Mouse (Mus musculus): ENCODE data around the gene Med9. TPM values are rescaled to one million over a fixed set of nuclear protein-coding genes. Genes with fewer than 3 reads are reported as not detected.

Gene Med9
- total and polyA plus RNA-seq, 3 experiments, result 35.5 to 43.3 (median 41.6) TPM

- H3K9ac ChIP-seq (ENCODE audit: insufficient read depth, low read depth), result no peak overlapping the region
- H3K9me3 ChIP-seq (replicated peaks; ENCODE audit: low read length), result no peaks in the 10 kb centered on the region
- H3K79me2 ChIP-seq (replicated peaks; ENCODE audit: control insufficient read depth, extremely low read depth, insufficient read depth, poor library complexity, severe bottlenecking), result no peaks in the 10 kb centered on the region
- H3K36me3 ChIP-seq (replicated peaks in 1 of 2; ENCODE audit: control insufficient read depth in 1 of 2, insufficient read depth in 1 of 2, low read length in 1 of 2), result peaks cover 12 to 28% of the 10 kb centered on the region in 2 experiments
- H3K4me3 ChIP-seq (replicated peaks in 1 of 3; ENCODE audit: low read depth in 2 of 3, low read length in 2 of 3, poor library complexity in 1 of 3), result no peak overlapping the region
- H3K4me2 ChIP-seq (ENCODE audit: insufficient read depth, low read depth, poor library complexity, severe bottlenecking), result no peak overlapping the region
- TF ChIP-seq RAD21 (IDR thresholded peaks at IDR 0.05; ENCODE audit: low read depth, low read length) (no peak), CHD2 (IDR thresholded peaks at IDR 0.05; ENCODE audit: low read length) (no peak), HCFC1 (IDR thresholded peaks at IDR 0.05; ENCODE audit: low read depth, low read length) (no peak), ELF1 (IDR thresholded peaks at IDR 0.05; ENCODE audit: low read depth, low read length) (no peak), MAZ (IDR thresholded peaks at IDR 0.05; ENCODE audit: low read depth, low read length) (no peak), E2F4 (IDR thresholded peaks at IDR 0.05; ENCODE audit: insufficient replicate concordance, low read depth, low read length) (no peak)
- H3K27ac ChIP-seq (ENCODE audit: insufficient read depth, low read depth), result no peak overlapping the region
- dilution Hi-C loops (cut with MboI; ENCODE audit: extremely low pct_ligation_motif_present, extremely low pct_unique_long_range_greater_than_20kb, low sequenced_read_pairs) (no loop called here), in situ Hi-C loops (cut with MboI; ENCODE audit: low pct_ligation_motif_present, low pct_unique_long_range_greater_than_20kb, low sequenced_read_pairs) (loop anchor here (5.0 kb wide), 1 partner anchor 106 kb away; no protein-coding TSS in a partner anchor)
- H3K4me1 ChIP-seq (ENCODE audit: control insufficient read depth in 1 of 2, insufficient read depth in 2 of 2), result peaks cover 14 to 27% of the 10 kb centered on the region in 2 experiments
- DNase-seq (ENCODE audit: extremely low read depth), result no peak
- no peaks in the 10 kb centered on the region for H3K27me3 ChIP-seq (replicated peaks)
These were observed 18.1 kb downstream of the Med9 start for GRCm38 (mm10) chr11:59966102-59966483.

GRCm38 (mm10) chr11:59967765-59968164 lies 19.8 kb downstream of the Med9 start:
- Histone ChIP-seq H3K9me3 (replicated peaks; ENCODE audit: low read length) (no peaks in the 10 kb centered on the region), H3K4me2 (ENCODE audit: insufficient read depth, low read depth, poor library complexity, severe bottlenecking) (no peak overlapping the region), H3K27me3 (replicated peaks) (no peaks in the 10 kb centered on the region), H3K4me1 (ENCODE audit: control insufficient read depth in 1 of 2, insufficient read depth in 2 of 2) (peaks cover 14 to 22% of the 10 kb centered on the region in 2 experiments), H3K27ac (ENCODE audit: insufficient read depth, low read depth) (no peak overlapping the region), H3K79me2 (replicated peaks; ENCODE audit: control insufficient read depth, extremely low read depth, insufficient read depth, poor library complexity, severe bottlenecking) (no peaks in the 10 kb centered on the region), H3K4me3 (replicated peaks in 1 of 3; ENCODE audit: low read depth in 2 of 3, low read length in 2 of 3, poor library complexity in 1 of 3) (no peak overlapping the region), H3K9ac (ENCODE audit: insufficient read depth, low read depth) (no peak overlapping the region), H3K36me3 (replicated peaks in 1 of 2; ENCODE audit: control insufficient read depth in 1 of 2, insufficient read depth in 1 of 2, low read length in 1 of 2) (peaks cover under 1 to 12% of the 10 kb centered on the region in 2 experiments)
- in situ Hi-C loops (cut with MboI; ENCODE audit: low pct_ligation_motif_present, low pct_unique_long_range_greater_than_20kb, low sequenced_read_pairs), result loop anchor here (5.0 kb wide), 1 partner anchor 105 kb away; no protein-coding TSS in a partner anchor
- TF ChIP-seq PAX5 (IDR thresholded peaks at IDR 0.05; ENCODE audit: low read length), result no peak
- TF ChIP-seq HCFC1 (IDR thresholded peaks at IDR 0.05; ENCODE audit: low read depth, low read length), result no peak
- TF ChIP-seq UBTF (IDR thresholded peaks at IDR 0.05; ENCODE audit: low read depth, low read length), result no peak
- TF ChIP-seq ZMIZ1 (IDR thresholded peaks at IDR 0.05; ENCODE audit: low read depth, low read length), result no peak
- no peak for TF ChIP-seq TBP (conservative IDR thresholded peaks at IDR 0.05; ENCODE audit: low read depth, low read length)
- TF ChIP-seq ZKSCAN1 (IDR thresholded peaks at IDR 0.05; ENCODE audit: borderline replicate concordance, low read depth, low read length), result peak; percentile 98
- TF ChIP-seq CTCF (conservative IDR thresholded peaks at IDR 0.05 in 1 of 2, IDR thresholded peaks at IDR 0.05 in 1 of 2; ENCODE audit: low read depth in 2 of 2, low read length in 2 of 2), result no peak
- no peak for TF ChIP-seq E2F4 (IDR thresholded peaks at IDR 0.05; ENCODE audit: insufficient replicate concordance, low read depth, low read length)
- DNase-seq (ENCODE audit: extremely low read depth), result no peak
- dilution Hi-C loops (cut with MboI; ENCODE audit: extremely low pct_ligation_motif_present, extremely low pct_unique_long_range_greater_than_20kb, low sequenced_read_pairs), result no loop called here

- Histone ChIP-seq H3K4me2 (ENCODE audit: insufficient read depth, low read depth, poor library complexity, severe bottlenecking) (no peak overlapping the region), H3K9me3 (replicated peaks; ENCODE audit: low read length) (no peaks in the 10 kb centered on the region), H3K27me3 (replicated peaks) (no peaks in the 10 kb centered on the region), H3K36me3 (replicated peaks in 1 of 2; ENCODE audit: control insufficient read depth in 1 of 2, insufficient read depth in 1 of 2, low read length in 1 of 2) (no peaks in the 10 kb centered on the region), H3K27ac (ENCODE audit: insufficient read depth, low read depth) (no peak overlapping the region), H3K79me2 (replicated peaks; ENCODE audit: control insufficient read depth, extremely low read depth, insufficient read depth, poor library complexity, severe bottlenecking) (no peaks in the 10 kb centered on the region), H3K4me3 (replicated peaks in 1 of 3; ENCODE audit: low read depth in 2 of 3, low read length in 2 of 3, poor library complexity in 1 of 3) (no peak overlapping the region), H3K9ac (ENCODE audit: insufficient read depth, low read depth) (no peak overlapping the region), H3K4me1 (ENCODE audit: control insufficient read depth in 1 of 2, insufficient read depth in 2 of 2) (peaks cover 9 to 13% of the 10 kb centered on the region in 2 experiments)
- in situ Hi-C loops (cut with MboI; ENCODE audit: low pct_ligation_motif_present, low pct_unique_long_range_greater_than_20kb, low sequenced_read_pairs), result loop anchor here (5.0 kb wide), 1 partner anchor 57 kb away; no protein-coding TSS in a partner anchor
- dilution Hi-C loops (cut with MboI; ENCODE audit: extremely low pct_ligation_motif_present, extremely low pct_unique_long_range_greater_than_20kb, low sequenced_read_pairs), result no loop called here
- TF ChIP-seq CHD2 (IDR thresholded peaks at IDR 0.05; ENCODE audit: low read length) (no peak), JUND (conservative IDR thresholded peaks at IDR 0.05; ENCODE audit: low read depth, low read length) (no peak), MXI1 (IDR thresholded peaks at IDR 0.05; ENCODE audit: low read depth, low read length) (no peak), IRF4 (IDR thresholded peaks at IDR 0.05; ENCODE audit: low read depth, low read length) (no peak), RCOR1 (conservative IDR thresholded peaks at IDR 0.05; ENCODE audit: low read depth, low read length) (no peak), ELF1 (IDR thresholded peaks at IDR 0.05; ENCODE audit: low read depth, low read length) (no peak), NRF1 (IDR thresholded peaks at IDR 0.05; ENCODE audit: low read depth, low read length) (no peak), SIN3A (IDR thresholded peaks at IDR 0.05; ENCODE audit: low read length) (no peak), NELFE (IDR thresholded peaks at IDR 0.05; ENCODE audit: low read depth, low read length) (no peak), HCFC1 (IDR thresholded peaks at IDR 0.05; ENCODE audit: low read depth, low read length) (no peak), CHD1 (IDR thresholded peaks at IDR 0.05; ENCODE audit: low read depth, low read length) (no peak), TBP (conservative IDR thresholded peaks at IDR 0.05; ENCODE audit: low read depth, low read length) (no peak)
- DNase-seq (ENCODE audit: extremely low read depth), result no peak
These were observed 22.8 kb downstream of the Med9 start for GRCm38 (mm10) chr11:59970780-59971179.

Measured in CH12.LX (cell line).